Mouse (Mus musculus): ENCODE measurements around the gene Tmed1. TPM values are rescaled to one million over a fixed set of nuclear protein-coding genes. Genes with fewer than 3 reads are reported as not detected.
"Not testable (repeated sequence)": the region's sequence is repeated elsewhere in the genome, so short reads cannot be mapped to it uniquely, and the experiment has no call there.

Gene Tmed1
- total and polyA plus RNA-seq, 2 experiments from 2014 or later = 42.5 to 51.1 TPM

DNA sequence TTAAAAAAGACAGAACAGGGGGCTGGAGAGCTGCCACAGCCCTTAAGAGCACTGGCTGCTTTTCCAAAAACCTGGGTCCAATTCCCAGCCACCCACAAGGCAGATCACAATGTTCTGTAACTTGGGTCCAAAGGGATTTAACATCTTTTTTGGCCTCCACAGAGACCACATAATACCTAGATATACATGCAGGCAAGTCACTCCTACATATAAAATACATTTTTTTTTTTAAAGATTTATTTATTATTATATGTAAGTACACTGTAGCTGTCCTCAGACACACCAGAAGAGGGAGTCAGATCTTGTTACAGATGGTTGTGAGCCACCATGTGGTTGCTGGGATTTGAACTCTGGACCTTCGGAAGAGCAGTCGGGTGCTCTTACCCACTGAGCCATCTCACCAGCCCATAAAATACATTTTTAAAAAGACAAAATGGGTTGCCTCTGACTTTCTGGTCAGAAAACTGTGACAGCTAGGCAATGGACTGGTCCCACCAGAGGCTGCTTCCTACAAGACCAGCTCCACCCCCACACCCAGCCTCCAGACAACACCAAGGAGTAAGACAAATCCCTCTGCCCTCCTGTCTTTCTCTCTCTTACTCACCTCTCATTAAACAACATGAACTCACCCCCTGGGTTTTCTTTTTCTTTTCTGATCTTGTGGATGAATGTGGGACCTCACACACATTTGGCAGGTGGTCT lies 17.2 kb upstream of the Tmed1 start:
- no peak for DNase-seq (ENCODE audit: low spot score)
- 95% methylated on average over 2 of the region's 2 CpGs for WGBS
- Histone ChIP-seq H3K27me3 (ENCODE audit: insufficient read depth, low read length) (no peaks in the 10 kb centered on the region), H3K27ac (ENCODE audit: low read depth, low read length) (no peak overlapping the region), H3K4me2 (ENCODE audit: low read depth, low read length, poor library complexity, severe bottlenecking) (no peak overlapping the region), H3K9ac (replicated peaks; ENCODE audit: low read length, poor library complexity, severe bottlenecking) (no peak overlapping the region), H3K4me3 (ENCODE audit: low read depth, low read length) (no peak overlapping the region), H3K4me1 (ENCODE audit: insufficient read depth, low read length) (no peaks in the 10 kb centered on the region), H3K36me3 (ENCODE audit: insufficient read depth, low read length) (no peaks in the 10 kb centered on the region), H3K9me3 (ENCODE audit: low read length) (no peaks in the 10 kb centered on the region)
- TF ChIP-seq CTCF (IDR thresholded peaks at IDR 0.05) = no peak
- ATAC-seq (ENCODE audit: low FRiP score) = no peak

GRCm38 (mm10) chr9:21526634-21526944 lies 16.5 kb upstream of the Tmed1 start:
- no peaks in the 10 kb centered on the region for H3K27me3 ChIP-seq (ENCODE audit: insufficient read depth, low read length)
- no peak overlapping the region for H3K9ac ChIP-seq (replicated peaks; ENCODE audit: low read length, poor library complexity, severe bottlenecking)
- H3K36me3 ChIP-seq (ENCODE audit: insufficient read depth, low read length) = no peaks in the 10 kb centered on the region
- no peaks in the 10 kb centered on the region for H3K4me1 ChIP-seq (ENCODE audit: insufficient read depth, low read length)
- no peak for TF ChIP-seq CTCF (IDR thresholded peaks at IDR 0.05)
- H3K4me2 ChIP-seq (ENCODE audit: low read depth, low read length, poor library complexity, severe bottlenecking) = no peak overlapping the region
- no peak for ATAC-seq (ENCODE audit: low FRiP score)
- H3K4me3 ChIP-seq (ENCODE audit: low read depth, low read length) = no peak overlapping the region
- DNase-seq (ENCODE audit: low spot score) = no peak
- WGBS = 91% methylated on average over 3 of the region's 3 CpGs
- H3K27ac ChIP-seq (ENCODE audit: low read depth, low read length) = no peak overlapping the region
- no peaks in the 10 kb centered on the region for H3K9me3 ChIP-seq (ENCODE audit: low read length)

DNA sequence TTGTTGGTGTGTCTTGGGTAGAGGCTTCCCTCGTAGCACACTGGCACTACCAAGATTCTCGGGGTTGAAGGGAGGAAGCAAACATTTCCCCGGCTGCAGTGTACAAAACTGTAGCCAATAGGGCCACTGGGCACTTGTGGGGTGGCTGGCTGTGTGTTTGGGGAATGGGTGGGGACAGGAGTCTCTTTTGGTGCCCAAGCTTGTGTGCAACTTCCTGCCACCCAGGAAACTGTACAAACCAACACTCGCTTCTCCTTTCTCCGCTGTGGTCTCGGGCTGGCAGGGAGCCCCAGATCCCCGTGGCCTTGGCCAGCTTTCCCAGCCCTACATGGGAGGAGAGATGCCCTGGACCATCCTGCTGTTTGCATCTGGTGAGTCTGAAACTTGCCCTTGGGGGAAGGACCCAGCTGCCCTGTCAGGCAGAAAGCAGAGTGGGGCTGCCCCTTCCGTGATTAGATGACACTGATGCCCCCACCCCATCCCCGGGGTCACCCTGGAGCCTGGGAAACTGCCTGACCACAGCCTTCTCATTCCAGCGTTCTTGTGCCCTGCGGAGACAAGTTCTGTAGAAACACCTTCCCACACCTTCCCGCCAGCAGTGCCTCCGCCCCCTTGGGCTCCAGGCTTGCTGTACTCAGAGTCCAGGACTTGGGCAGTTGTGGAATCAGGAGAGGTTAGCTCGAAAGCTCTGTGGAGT lies 16.0 kb upstream of the Tmed1 start, which contains the start of gene AB124611:
TSS of gene AB124611 (plus strand) at position 240 of the 697 bp plus-strand sequence.
- Histone ChIP-seq H3K27me3 (ENCODE audit: insufficient read depth, low read length) (no peaks in the 10 kb centered on the region), H3K9me3 (ENCODE audit: low read length) (no peaks in the 10 kb centered on the region), H3K4me2 (ENCODE audit: low read depth, low read length, poor library complexity, severe bottlenecking) (no peak within 1 kb of the TSS), H3K36me3 (ENCODE audit: insufficient read depth, low read length) (no peaks in the 10 kb centered on the region), H3K27ac (ENCODE audit: low read depth, low read length) (no peak within 1 kb of the TSS; the same call in 1 of the 2 replicates), H3K4me3 (ENCODE audit: low read depth, low read length) (no peak within 1 kb of the TSS), H3K4me1 (ENCODE audit: insufficient read depth, low read length) (no peaks in the 10 kb centered on the region), H3K9ac (replicated peaks; ENCODE audit: low read length, poor library complexity, severe bottlenecking) (no peak within 1 kb of the TSS)
- DNase-seq (ENCODE audit: low spot score) = no peak
- TF ChIP-seq CTCF (IDR thresholded peaks at IDR 0.05) = no peak
- ATAC-seq (ENCODE audit: low FRiP score) = no peak
- 71% methylated on average over 14 of the region's 14 CpGs for WGBS

GRCm38 (mm10) chr9:21525142-21525936 lies 15.3 kb upstream of the Tmed1 start:
- 76% methylated on average over 7 of the region's 7 CpGs for WGBS
- no peak overlapping the region for H3K4me2 ChIP-seq (ENCODE audit: low read depth, low read length, poor library complexity, severe bottlenecking)
- H3K27ac ChIP-seq (ENCODE audit: low read depth, low read length) = no peak overlapping the region; the same call in 1 of the 2 replicates
- H3K4me3 ChIP-seq (ENCODE audit: low read depth, low read length) = no peak overlapping the region
- H3K36me3 ChIP-seq (ENCODE audit: insufficient read depth, low read length) = no peaks in the 10 kb centered on the region
- DNase-seq (ENCODE audit: low spot score) (no peak), ATAC-seq (ENCODE audit: low FRiP score) (no peak)
- no peaks in the 10 kb centered on the region for H3K4me1 ChIP-seq (ENCODE audit: insufficient read depth, low read length)
- no peaks in the 10 kb centered on the region for H3K27me3 ChIP-seq (ENCODE audit: insufficient read depth, low read length)
- no peak overlapping the region for H3K9ac ChIP-seq (replicated peaks; ENCODE audit: low read length, poor library complexity, severe bottlenecking)
- H3K9me3 ChIP-seq (ENCODE audit: low read length) = no peaks in the 10 kb centered on the region
- TF ChIP-seq CTCF (IDR thresholded peaks at IDR 0.05) = no peak

DNA sequence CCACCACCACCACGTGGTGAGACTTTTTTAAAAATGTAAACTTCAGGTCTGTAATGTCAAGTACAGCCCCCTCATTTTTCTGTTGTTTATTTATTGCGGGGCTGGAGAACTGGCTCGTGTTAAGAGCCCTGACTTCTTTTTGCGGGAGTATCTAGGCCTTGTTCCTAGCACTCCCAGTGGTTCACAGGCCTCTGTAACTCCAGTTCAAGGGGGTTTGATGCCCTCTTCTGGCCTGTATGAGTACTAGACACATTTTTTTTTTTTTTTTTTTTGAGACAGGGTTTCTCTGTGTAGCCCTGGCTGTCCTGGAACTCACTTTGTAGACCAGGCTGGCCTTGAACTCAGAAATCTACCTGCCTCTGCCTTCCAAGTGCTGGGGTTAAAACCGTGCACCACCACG lies 8.6 kb upstream of the Tmed1 start:
- not testable (repeated sequence) for ATAC-seq (ENCODE audit: low FRiP score); H3K9me3 ChIP-seq (ENCODE audit: low read length); H3K27me3 ChIP-seq (ENCODE audit: insufficient read depth, low read length); H3K9ac ChIP-seq (replicated peaks; ENCODE audit: low read length, poor library complexity, severe bottlenecking); H3K4me2 ChIP-seq (ENCODE audit: low read depth, low read length, poor library complexity, severe bottlenecking); H3K36me3 ChIP-seq (ENCODE audit: insufficient read depth, low read length); H3K4me1 ChIP-seq (ENCODE audit: insufficient read depth, low read length); H3K4me3 ChIP-seq (ENCODE audit: low read depth, low read length); H3K27ac ChIP-seq (ENCODE audit: low read depth, low read length); DNase-seq (ENCODE audit: low spot score)
- WGBS = 86% methylated on average over 6 of the region's 6 CpGs

Data from midbrain, postnatal 0 days (tissue).